Mouse (Mus musculus): ENCODE results near the gene Wdr47.
"Not testable (repeated sequence)": the region's sequence is repeated elsewhere in the genome, so short reads cannot be mapped to it uniquely, and the experiment has no call there.

Wdr47 gene

GRCm38 (mm10) chr3:108634761-108635160 lies 43.7 kb downstream of the Wdr47 start:
- DNase-seq (ENCODE audit: low spot score in 2 of 2), result no peak

DNA sequence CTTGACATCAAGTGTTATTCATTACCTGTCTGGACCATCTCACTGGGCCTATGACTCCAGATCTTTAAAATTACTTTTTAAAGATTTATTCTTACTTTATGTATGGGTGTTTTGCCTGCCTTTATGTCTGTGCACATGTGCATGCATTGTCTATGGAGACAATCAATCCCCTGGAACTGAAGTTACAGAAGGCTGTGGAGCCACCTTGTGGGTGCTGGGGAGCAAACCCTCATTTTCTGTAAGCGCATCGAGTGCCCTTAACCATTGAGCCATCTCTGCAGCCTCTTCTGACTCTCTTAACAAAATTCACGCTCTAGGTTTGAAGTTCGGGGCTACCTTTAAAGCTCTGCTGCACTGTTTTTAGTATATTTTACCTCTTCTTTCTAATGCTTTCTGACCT lies 48.3 kb downstream of the Wdr47 start:
- DNase-seq (ENCODE audit: low spot score in 2 of 2), result no peak

DNA sequence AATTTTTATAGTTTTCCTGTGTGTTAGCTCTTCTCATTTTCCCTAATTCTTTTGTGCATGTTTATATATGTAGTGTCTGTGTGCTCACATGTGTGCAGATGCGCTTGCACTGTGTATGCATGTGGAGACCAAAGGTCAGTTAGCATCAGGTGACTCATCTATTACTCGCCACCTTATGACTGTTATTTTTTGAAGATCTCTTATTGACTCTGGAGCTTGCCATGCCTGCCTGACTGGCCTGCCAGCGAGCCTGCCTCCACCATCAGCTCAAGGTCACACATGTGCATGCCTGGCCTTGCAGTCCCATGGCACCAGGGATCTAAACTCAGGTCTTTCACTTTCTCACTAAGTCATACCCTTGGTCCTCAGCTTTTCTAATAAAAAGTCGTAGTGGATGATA lies 49.9 kb downstream of the Wdr47 start:
- DNase-seq (ENCODE audit: low spot score in 2 of 2), result peak in 1 of 2 experiments; percentile 40

- no peak for DNase-seq (ENCODE audit: low spot score in 2 of 2)
Observed at GRCm38 (mm10) chr3:108644856-108645255, 53.8 kb downstream of the Wdr47 start.

DNA sequence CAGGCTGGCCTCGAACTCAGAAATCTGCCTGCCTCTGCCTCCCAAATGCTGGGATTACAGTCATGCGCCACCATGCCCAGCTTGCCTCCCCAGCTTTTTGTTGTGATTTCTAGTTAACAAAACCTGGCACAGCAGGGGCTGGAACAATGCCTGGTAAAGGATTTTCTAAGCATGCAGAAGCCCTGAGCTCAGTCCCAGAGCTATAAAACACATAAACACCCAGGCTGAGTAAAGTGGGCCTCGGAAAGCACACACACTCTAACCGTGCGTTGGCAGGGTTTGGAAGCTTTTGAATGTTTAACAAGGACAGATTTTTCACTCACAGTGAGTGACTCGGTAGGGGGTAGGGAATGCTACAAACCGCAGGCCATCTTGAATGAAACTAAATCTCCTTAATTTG lies 55.0 kb downstream of the Wdr47 start:
- DNase-seq (ENCODE audit: low spot score in 2 of 2), result no peak

DNA sequence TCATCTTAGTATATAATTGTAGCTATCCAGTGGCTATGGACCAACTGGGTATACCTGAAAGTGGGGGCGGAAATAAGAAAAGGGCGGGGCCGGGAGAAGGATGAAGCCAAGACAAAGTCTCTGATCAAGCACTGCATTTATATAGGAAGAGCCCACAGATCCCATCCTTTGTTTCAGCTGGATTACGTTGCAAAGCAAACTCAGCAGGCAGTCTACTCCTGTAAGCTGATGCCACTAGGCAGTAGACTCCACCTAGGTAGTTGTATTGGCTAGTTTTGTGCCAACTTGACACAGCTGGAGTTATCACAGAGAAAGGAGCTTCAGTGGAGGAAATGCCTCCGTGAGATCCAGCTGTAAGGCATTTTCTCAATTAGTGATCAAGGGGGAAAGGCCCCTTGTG lies 56.6 kb downstream of the Wdr47 start:
- DNase-seq (ENCODE audit: low spot score in 2 of 2), result not testable (repeated sequence)

DNA sequence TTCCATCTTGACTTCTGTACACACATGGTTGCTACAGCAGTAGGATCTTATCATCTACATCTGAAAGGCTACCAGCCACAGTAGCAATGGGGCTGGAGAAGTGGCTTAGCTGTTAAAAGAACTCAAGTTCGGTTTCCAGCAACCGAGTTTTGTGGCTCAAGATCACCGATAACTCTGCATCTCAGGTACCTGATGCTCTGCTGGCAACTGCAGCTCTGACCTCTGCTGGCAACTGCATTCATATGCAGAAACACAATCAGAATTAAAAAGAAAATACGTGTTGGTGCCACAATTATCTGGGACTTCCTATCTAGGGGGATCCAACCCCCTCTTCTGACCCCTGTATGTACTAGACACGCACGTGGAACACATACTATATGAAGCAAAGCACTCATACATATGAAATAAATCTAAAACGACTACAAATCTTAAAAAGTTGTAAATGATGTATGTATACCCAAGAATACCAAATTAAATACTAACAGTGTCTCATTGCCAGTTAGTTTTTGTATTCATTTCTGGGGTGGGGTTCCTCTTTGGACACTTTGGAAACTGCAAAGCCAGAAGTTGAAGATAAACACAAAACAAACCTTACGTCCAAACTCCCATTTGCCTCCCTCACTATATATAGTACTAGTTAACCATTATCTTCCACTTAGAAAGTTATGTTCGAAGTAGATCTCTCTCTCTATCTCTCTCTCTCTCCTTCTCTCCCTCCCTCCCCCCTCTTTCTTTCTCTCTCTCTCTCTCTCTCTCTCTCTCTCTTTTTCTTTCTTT lies 62.0 kb downstream of the Wdr47 start:
- no peak for DNase-seq (ENCODE audit: low spot score in 2 of 2)

GRCm38 (mm10) chr3:108653710-108654379 lies 62.8 kb downstream of the Wdr47 start, which contains the start of gene Clcc1:
Gene Clcc1 (plus strand): TSS chr3:108653913.
- peak; percentile 96 for DNase-seq (ENCODE audit: low spot score in 2 of 2)

DNA sequence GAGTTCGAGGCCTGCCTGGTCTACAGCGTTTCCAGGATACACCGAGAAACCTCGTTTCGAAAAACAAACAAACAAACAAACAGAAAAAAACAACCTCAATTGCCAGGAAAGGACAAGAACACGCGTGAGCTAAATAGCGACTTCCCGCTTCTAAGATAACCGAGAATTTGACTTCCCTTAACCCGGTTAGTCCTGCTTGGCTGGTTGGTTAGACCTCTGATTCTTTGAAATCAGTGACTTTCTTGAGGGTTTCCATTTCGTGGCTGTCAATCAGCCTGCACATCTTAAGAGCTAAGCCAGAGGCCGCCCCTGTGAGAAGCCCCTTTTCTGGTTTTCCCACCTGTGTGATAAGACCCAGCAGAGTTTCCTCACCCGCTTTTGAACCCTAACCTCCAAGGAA lies 63.5 kb downstream of the Wdr47 start:
- no peak for DNase-seq (ENCODE audit: low spot score in 2 of 2)

- no peak for DNase-seq (ENCODE audit: low spot score in 2 of 2)
Observed at GRCm38 (mm10) chr3:108655486-108655885, 64.4 kb downstream of the Wdr47 start.

DNA sequence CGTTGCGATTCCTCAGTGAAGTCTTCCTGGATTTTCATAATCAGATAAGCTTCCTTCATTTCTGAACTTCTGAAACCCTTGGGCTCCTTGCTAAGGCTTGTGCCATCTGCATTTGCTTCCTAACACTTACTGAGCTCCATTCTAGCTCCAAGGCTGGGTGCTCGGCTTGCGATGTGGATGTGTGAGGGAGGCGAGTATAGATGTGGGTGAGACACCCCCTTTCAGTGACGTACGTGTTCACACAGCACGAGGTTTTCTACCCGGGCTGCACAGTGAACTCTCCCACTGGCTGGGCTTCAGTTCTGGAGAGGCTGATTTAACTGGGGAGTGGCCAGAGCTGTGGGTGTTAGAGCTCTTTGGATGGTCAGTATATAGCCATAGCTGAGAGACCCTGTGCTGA lies 67.5 kb downstream of the Wdr47 start:
- no peak for DNase-seq (ENCODE audit: low spot score in 2 of 2)

DNA sequence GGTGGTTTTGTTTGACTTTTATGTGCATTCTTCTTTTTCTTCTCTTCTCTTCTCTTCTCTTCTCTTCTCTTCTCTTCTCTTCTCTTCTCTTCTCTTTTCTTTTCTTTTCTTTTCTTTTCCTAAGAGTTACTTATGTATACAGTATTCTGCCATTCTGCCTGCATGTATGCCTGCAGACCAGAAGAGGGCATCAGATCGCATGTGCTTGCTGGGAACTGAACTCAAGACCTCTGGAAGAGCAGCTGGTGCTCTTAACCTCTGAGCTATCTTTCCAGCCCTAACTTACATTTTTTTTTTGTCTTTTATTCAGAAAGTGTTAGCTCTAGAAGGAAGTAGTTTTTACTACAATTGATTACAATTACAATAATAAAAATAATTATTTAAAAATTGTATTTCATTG lies 69.9 kb downstream of the Wdr47 start:
- DNase-seq (ENCODE audit: low spot score in 2 of 2), result no peak

- DNase-seq (ENCODE audit: low spot score in 2 of 2), result no peak
Observed at GRCm38 (mm10) chr3:108676616-108677015, 85.5 kb downstream of the Wdr47 start.

DNA sequence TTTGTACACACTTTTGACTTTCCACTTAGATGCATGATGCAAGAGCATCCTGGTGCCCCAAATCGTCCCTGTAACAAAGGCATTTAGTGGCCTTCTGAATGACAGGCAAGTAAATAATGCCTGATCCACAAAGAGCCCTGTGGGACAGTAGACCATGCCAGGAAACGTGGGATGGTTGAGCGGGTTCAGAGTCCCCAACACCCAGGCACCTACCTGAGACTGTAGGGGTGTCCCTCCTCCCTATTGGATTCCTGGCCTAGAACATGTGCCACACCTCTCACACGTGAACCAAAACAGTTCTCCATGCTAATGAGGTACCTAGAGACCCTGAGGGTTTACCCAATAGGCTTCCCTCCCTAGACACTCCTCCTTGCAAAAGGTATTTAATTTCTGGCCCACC lies 89.9 kb downstream of the Wdr47 start:
- no peak for DNase-seq (ENCODE audit: low spot score in 2 of 2)

- not testable (repeated sequence) for DNase-seq (ENCODE audit: low spot score in 2 of 2)
Observed at GRCm38 (mm10) chr3:108683597-108683996, 92.5 kb downstream of the Wdr47 start.

- no peak for DNase-seq (ENCODE audit: low spot score in 2 of 2)
Observed at GRCm38 (mm10) chr3:108685701-108686100, 94.6 kb downstream of the Wdr47 start.

GRCm38 (mm10) chr3:108689015-108689441 lies 97.9 kb downstream of the Wdr47 start:
- no peak for DNase-seq (ENCODE audit: low spot score in 2 of 2)

DNA sequence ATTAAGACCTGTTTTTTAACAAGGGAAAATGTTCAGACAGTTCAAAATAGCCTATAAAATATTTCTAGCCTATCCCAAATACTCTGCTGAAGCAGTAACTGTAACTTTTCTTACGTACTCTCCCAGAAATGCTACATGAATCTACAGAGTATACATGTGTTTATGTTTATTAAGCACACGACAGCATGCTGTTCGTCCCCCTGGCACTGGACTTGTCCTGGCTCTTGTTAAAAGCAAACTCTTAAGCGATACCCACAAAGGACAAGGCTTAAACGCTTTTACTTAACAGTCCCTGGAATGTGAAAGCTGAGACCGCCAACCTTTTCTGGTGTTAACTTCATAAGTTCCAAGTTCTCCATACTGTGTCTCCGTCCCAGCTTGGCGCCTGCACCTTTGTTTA lies 98.4 kb downstream of the Wdr47 start:
- no peak for DNase-seq (ENCODE audit: low spot score in 2 of 2)

GRCm38 (mm10) chr3:108689979-108690378 lies 98.9 kb downstream of the Wdr47 start:
- no peak for DNase-seq (ENCODE audit: low spot score in 2 of 2)

DNA sequence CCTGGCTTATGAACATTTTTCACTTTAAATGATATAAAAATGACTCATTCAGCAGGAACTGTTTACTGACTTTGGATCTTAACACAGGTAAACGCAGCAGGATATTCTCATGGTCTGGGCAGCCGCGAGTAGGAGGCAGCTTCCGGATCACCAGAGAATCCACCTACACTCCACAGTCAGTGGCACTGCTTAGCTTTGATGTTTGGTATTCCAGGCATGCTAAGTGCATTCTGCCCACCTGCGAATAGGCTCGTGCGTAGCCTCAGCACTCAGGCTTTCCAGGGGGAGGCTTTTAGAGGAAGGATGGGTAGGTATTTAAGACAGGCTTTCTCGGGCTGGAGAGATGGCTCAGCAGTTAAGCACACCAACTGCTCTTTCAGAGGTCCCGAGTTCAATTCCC lies 103.2 kb downstream of the Wdr47 start:
- DNase-seq (ENCODE audit: low spot score in 2 of 2), result no peak

All from urinary bladder, postnatal 36 days (tissue).